Mouse (Mus musculus) layer of hippocampus, adult 11-12 months (tissue): Measurements from ENCODE around the gene Urb2.

Experiments
- DNase-seq: peaks from one replicate; pipeline ENCODE4 v3.0.0; 2022; ENCODE audit warnings: low spot score

Urb2 gene

DNA sequence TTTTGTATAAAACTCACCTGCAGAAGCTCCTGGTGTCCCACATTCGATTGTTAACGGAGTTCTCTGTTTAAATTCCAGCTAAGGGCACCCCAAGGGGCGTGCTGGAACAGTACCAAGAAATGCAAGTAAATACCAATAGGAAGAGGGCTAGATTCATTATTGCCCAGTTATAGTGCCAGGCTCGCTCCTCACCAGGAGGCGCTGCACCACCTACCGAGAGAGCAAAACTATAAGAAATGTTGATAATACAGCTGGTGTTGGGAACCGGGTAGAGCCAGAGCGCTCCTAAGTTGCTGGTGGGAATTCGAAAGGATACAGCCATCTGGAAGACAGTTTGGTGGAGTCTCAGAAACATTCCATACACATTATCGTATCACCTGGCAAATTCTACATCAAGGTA, 56.7 kb downstream of the Urb2 start:
- DNase-seq = peak; percentile 34

DNA sequence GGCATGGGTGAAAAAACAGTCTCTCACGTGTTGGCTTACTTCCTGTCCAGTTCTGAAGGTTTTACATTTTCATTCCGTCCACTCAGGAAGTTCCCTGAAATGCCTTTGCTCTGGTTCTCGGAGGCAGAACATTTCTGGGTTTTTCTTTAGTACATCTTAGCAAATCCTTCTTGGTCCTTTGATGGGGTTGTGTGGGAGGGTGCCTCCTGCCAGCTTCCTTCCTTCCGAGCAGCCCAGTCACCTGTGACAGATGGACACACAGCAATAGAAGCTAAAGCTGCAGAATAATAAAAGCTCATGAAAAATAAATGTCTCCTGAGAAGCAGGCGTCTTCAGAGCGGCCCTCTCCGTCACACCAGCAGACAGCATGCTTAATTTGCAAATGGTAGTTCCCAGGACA, 57.7 kb downstream of the Urb2 start:
- no peak for DNase-seq

DNA sequence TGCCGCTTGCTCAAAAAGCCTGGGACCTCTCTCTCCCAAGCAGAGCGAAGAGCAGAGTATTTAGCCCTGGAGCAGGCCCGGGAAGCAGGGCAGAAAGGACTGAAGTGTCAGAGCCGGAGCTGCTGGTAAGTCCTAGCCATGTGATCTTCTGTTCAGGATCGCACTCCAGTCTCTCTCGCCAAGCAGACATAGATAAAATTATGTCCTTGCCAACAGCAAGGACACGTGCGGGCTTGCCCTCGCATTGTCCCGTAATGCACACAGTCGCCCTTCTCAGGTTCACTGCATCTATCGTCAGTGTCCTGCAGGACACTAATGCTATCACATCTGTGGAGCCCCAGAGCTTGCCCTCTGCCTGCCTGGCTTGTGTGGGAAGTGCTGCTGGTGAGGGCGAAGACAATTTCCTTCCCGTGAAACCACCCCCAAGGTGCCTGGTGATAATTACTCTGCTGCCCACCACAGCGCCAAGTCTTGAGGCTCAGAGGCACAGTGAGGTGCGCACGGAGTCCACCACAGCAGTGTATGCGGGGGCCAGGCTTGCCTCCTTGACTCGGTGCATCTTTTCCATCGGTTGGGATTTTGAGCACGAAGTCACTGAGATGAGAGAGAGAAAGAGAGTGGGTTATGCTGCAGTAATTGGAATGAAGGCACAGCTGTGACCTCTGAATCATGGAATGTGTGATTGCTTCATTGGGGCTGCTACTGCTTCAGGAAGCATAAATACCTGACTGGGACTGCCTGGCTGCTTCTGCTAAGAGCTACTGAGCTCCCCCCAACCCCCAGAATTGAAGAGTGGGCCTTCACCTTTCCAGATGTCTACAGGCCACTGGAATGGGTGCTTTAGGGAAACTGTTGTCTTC, 59.4 kb downstream of the Urb2 start:
- DNase-seq = no peak

DNA sequence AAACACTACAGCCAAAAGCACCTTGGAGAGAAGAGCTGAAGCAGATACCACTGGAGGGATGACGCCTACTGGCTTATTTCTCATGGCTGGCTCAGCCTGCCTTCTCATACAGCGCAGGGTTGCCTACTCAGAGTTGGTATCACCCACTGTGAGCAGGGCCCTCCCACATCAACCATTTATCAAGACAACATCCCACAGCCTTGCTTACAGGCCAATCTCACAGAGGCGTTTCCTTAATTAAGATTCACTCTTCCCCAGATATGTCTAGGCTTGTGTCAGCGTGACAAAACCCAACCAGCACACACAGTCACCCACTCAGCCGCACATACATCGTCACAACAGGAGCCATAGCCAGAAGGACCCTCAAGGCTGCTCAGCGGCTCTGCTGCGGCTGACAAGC, 61.3 kb downstream of the Urb2 start:
- DNase-seq = no peak

DNA sequence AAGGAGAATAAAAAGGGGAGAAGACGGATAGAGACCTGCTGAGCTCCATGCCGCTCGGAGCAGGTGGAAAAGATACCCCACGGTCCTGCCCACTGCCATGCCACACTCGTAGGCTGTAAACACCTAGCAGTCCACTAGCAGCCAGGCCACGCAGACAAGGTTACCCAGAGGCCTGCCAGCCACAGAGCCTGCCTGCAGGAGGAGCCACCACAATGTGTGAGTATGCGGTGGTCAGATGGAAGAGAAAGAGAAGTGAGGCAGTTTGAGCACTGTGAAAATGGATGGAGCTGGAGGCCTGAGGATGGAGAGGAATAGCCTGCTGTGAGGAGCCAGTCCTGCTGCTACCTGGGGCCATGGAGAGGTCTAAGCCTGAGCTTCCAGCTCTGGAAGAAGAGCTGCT, 62.3 kb downstream of the Urb2 start:
- no peak for DNase-seq

DNA sequence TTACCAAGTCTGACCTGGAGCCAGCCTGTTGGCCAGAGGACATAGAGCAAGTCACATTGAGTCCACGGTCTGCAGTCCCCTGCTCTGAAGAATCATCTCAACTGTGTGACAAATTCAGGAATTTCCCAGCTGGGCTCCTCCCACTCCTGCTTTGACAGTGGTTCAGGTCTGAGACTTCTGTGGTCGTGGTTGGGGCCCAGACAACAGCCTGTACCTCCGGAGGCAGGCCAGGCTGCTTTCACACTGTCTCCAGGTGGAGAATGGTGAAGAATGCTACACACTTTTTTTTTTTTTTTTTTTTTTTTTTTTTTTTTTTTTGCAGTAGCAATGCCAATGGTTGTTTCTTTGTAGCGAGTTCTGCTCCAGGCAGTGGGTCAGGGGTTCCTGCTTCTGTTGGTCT, 64.4 kb downstream of the Urb2 start:
- DNase-seq = no peak

DNA sequence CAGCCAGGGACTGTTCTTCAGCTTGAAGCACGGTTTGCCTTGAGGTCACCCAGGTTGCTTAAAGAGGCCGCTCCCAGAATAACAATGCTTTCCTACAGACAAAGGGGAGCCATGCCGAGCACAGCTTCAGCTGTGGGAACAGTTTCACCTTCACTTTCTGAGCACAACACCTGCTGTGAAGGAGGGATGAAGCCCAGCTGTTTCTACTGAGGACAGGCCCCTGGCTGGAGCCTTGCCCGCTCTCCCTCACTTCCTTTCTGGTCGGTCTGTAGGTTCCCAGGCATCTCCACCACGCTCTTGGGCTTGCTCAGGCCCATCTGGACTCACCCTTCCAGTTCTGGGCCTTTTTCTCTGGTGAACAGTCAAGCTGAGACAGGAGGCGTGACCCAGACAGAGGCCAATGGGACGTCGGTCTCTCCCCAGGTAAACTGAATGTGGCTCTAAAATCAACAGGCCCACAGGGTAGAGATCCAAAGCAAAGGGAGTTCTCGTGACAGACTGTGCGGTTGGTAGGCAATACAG, 66.8 kb downstream of the Urb2 start:
- DNase-seq = no peak

DNA sequence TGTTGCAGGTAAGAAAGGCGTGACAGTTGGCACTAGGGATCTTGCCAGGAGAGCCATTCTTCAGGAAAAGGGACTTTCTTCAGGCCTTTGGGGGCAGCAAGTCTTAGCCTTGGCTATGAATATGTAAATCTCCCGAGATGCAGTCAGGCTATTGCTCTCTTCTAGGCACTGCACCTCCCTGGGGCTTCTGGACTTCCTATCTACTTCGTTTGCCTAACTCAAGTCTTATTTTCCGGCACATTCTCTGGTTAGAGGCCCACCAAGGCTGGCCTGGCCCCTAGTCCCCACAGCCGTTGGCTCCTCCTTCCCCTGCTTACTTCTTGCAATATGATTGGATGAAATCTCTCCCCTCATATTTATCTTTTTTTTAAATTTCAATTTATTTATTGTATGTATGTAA, 67.7 kb downstream of the Urb2 start:
- DNase-seq = no peak

DNA sequence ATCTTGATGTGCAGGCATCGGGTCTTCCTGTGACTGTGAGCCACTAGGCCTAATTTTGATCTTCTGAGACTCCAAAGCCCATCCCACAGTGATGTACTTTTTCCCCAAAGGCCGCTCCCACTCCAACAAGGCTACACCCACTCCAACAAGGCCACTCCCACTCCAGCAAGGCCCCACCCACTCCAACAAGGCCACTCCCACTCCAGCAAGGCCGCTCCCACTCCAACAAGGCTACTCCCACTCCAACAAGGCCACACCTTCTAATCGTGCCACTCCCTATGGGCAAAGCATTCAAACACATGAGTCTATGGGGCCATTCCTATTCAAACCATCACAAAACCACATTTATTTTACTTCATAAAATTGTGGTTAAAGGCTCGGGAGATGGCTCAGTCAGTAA, 69.2 kb downstream of the Urb2 start:
- DNase-seq = no peak
